ENCODE assay signal across 22 mouse cellular contexts in genomic region chr15:74225927-74226285, GRCm38 (mm10).
A peak's percentile ranks its signal among the peaks of the same experiment; 100 is the strongest.
DNase-seq lines count a peak whose midpoint lies in the region; ATAC-seq and TF ChIP-seq lines count a peak whose summit lies in the region.
"Had no signal": no experiment of that assay in that cellular context is flagged by ENCODE, and none has a peak within 500 bp of the region (broad histone marks: within the 10 kb centered on the region; RNA-seq: fewer than 3 reads in every experiment).

No protein-coding gene starts in this region.

- WGBS in forebrain, embryonic 10.5 days, result 70% methylated on average over 4 of the region's 4 CpGs
- 60% methylated on average over 4 of the region's 4 CpGs for WGBS in forebrain, embryonic 15.5 days
- 56% methylated on average over 4 of the region's 4 CpGs for WGBS in midbrain, embryonic 10.5 days
- 61% methylated on average over 4 of the region's 4 CpGs for WGBS in midbrain, postnatal 0 days
- WGBS in embryonic facial prominence, embryonic 10.5 days, result 62% methylated on average over 4 of the region's 4 CpGs
- WGBS in kidney, embryonic 14.5 days, result 62% methylated on average over 4 of the region's 4 CpGs

- no peak for DNase-seq in forebrain, embryonic 10.5 days (ENCODE audit: extremely low spot score, low spot score)
- DNase-seq in midbrain, embryonic 10.5 days (ENCODE audit: low spot score), result no peak
- no peak for DNase-seq in midbrain, postnatal 0 days (ENCODE audit: low spot score)
- DNase-seq in embryonic facial prominence, embryonic 10.5 days (ENCODE audit: low spot score), result no peak
- DNase-seq: adrenal gland, adult 2 months; adrenal gland, postnatal 10 days; adrenal gland, postnatal 25 days; B cell, adult 2 months; cerebellum, adult 11-12 months; cerebellum, adult 2 months; cerebellum, adult 9-10 months; cerebellum, postnatal 25 days had no signal

- TF ChIP-seq EP300 in ES-Bruce4 (IDR thresholded peaks at IDR 0.05; ENCODE audit: insufficient read depth, low read depth, low read length), result peak; percentile 60; the same call in 1 of the 2 replicates

- H3K4me2 ChIP-seq in forebrain, embryonic 15.5 days (replicated peaks), result no peak overlapping the region
- no peak overlapping the region for H3K4me2 ChIP-seq in midbrain, postnatal 0 days (ENCODE audit: low read depth, low read length, poor library complexity, severe bottlenecking)
- H3K4me2 ChIP-seq in kidney, embryonic 14.5 days (replicated peaks; ENCODE audit: low read depth, low read length), result no peak overlapping the region
- H3K4me2 ChIP-seq: embryonic facial prominence, embryonic 13.5 days; embryonic facial prominence, embryonic 15.5 days; forebrain, embryonic 13.5 days had no signal

- no peak for TF ChIP-seq POLR2A in ES-Bruce4 (IDR thresholded peaks at IDR 0.05; ENCODE audit: insufficient read depth, low read length)

- no peak overlapping the region for H3K9ac ChIP-seq in forebrain, embryonic 15.5 days (replicated peaks)
- H3K9ac ChIP-seq in midbrain, postnatal 0 days (replicated peaks; ENCODE audit: low read length, poor library complexity, severe bottlenecking), result no peak overlapping the region
- no peak overlapping the region for H3K9ac ChIP-seq in ES-Bruce4 (ENCODE audit: low read depth, poor library complexity, severe bottlenecking)
- H3K9ac ChIP-seq in kidney, embryonic 14.5 days (ENCODE audit: low read depth, low read length), result no peak overlapping the region
- H3K9ac ChIP-seq: embryonic facial prominence, embryonic 13.5 days; embryonic facial prominence, embryonic 15.5 days; forebrain, embryonic 13.5 days had no signal

- peaks cover 25% of the 10 kb centered on the region for H3K27me3 ChIP-seq in forebrain, embryonic 10.5 days (ENCODE audit: poor library complexity, severe bottlenecking)
- H3K27me3 ChIP-seq in forebrain, embryonic 15.5 days, result no peaks in the 10 kb centered on the region
- peaks cover 18% of the 10 kb centered on the region for H3K27me3 ChIP-seq in midbrain, embryonic 10.5 days (ENCODE audit: low read depth, poor library complexity, severe bottlenecking)
- no peaks in the 10 kb centered on the region for H3K27me3 ChIP-seq in midbrain, postnatal 0 days (ENCODE audit: insufficient read depth, low read length)
- no peaks in the 10 kb centered on the region for H3K27me3 ChIP-seq in ES-Bruce4 (ENCODE audit: control insufficient read depth, insufficient read depth, low read length, poor library complexity, severe bottlenecking)
- peaks cover 20% of the 10 kb centered on the region for H3K27me3 ChIP-seq in embryonic facial prominence, embryonic 10.5 days (replicated peaks; ENCODE audit: low read depth, poor library complexity, severe bottlenecking)
- 0 out of 2 replicates have a peak, but pooled peaks cover 2% of the 10 kb centered on the region for H3K27me3 ChIP-seq in kidney, embryonic 14.5 days (ENCODE audit: control insufficient read depth, insufficient read depth, low read length)
- H3K27me3 ChIP-seq: CH12.LX; embryonic facial prominence, embryonic 15.5 days had no signal

- no peaks in the 10 kb centered on the region for H3K36me3 ChIP-seq in forebrain, embryonic 10.5 days (replicated peaks)
- H3K36me3 ChIP-seq in forebrain, embryonic 15.5 days, result no peaks in the 10 kb centered on the region
- no peaks in the 10 kb centered on the region for H3K36me3 ChIP-seq in midbrain, embryonic 10.5 days
- H3K36me3 ChIP-seq in midbrain, postnatal 0 days (ENCODE audit: insufficient read depth, low read length), result no peaks in the 10 kb centered on the region
- H3K36me3 ChIP-seq in ES-Bruce4 (ENCODE audit: control insufficient read depth, insufficient read depth, low read length, poor library complexity, severe bottlenecking), result no peaks in the 10 kb centered on the region
- H3K36me3 ChIP-seq in embryonic facial prominence, embryonic 10.5 days (replicated peaks), result no peaks in the 10 kb centered on the region
- H3K36me3 ChIP-seq in kidney, embryonic 14.5 days (ENCODE audit: control insufficient read depth, insufficient read depth, low read length), result no peaks in the 10 kb centered on the region
- H3K36me3 ChIP-seq: embryonic facial prominence, embryonic 13.5 days; embryonic facial prominence, embryonic 15.5 days had no signal

- H3K9me3 ChIP-seq in forebrain, embryonic 10.5 days, result no peaks in the 10 kb centered on the region
- no peaks in the 10 kb centered on the region for H3K9me3 ChIP-seq in forebrain, embryonic 15.5 days
- H3K9me3 ChIP-seq in midbrain, embryonic 10.5 days (replicated peaks), result no peaks in the 10 kb centered on the region
- no peaks in the 10 kb centered on the region for H3K9me3 ChIP-seq in midbrain, postnatal 0 days (ENCODE audit: low read length)
- H3K9me3 ChIP-seq in ES-Bruce4 (replicated peaks; ENCODE audit: control insufficient read depth, insufficient read depth, low read length, poor library complexity, severe bottlenecking), result no peaks in the 10 kb centered on the region
- no peaks in the 10 kb centered on the region for H3K9me3 ChIP-seq in embryonic facial prominence, embryonic 10.5 days
- no peaks in the 10 kb centered on the region for H3K9me3 ChIP-seq in kidney, embryonic 14.5 days (ENCODE audit: control insufficient read depth, low read length)
- H3K9me3 ChIP-seq: embryonic facial prominence, embryonic 13.5 days; embryonic facial prominence, embryonic 15.5 days; forebrain, embryonic 13.5 days had no signal

- TF ChIP-seq CTCF in midbrain, postnatal 0 days (IDR thresholded peaks at IDR 0.05), result no peak
- no peak for TF ChIP-seq CTCF in ES-Bruce4 (IDR thresholded peaks at IDR 0.05; ENCODE audit: low read depth, low read length)

- no peak for ATAC-seq in forebrain, embryonic 15.5 days (replicated peaks)
- no peak for ATAC-seq in midbrain, postnatal 0 days (ENCODE audit: low FRiP score)
- ATAC-seq in kidney, embryonic 14.5 days (ENCODE audit: low FRiP score, low TSS enrichment), result no peak
- ATAC-seq: CD4-positive, CD25-positive, alpha-beta regulatory T cell, adult 4 months; forebrain, embryonic 13.5 days; forebrain, embryonic 16.5 days had no signal

- H3K4me1 ChIP-seq in forebrain, embryonic 10.5 days, result peaks cover 30% of the 10 kb centered on the region
- H3K4me1 ChIP-seq in forebrain, embryonic 15.5 days, result peaks cover 28% of the 10 kb centered on the region
- peaks cover 36% of the 10 kb centered on the region for H3K4me1 ChIP-seq in midbrain, embryonic 10.5 days
- H3K4me1 ChIP-seq in midbrain, postnatal 0 days (ENCODE audit: insufficient read depth, low read length), result 0 out of 2 replicates have a peak, but pooled peaks cover 4% of the 10 kb centered on the region
- peaks cover 39% of the 10 kb centered on the region for H3K4me1 ChIP-seq in ES-Bruce4 (ENCODE audit: control insufficient read depth, insufficient read depth, low read length)
- peaks cover 23% of the 10 kb centered on the region for H3K4me1 ChIP-seq in embryonic facial prominence, embryonic 10.5 days
- H3K4me1 ChIP-seq in kidney, embryonic 14.5 days (ENCODE audit: control insufficient read depth, insufficient read depth, low read length), result no peaks in the 10 kb centered on the region
- H3K4me1 ChIP-seq: embryonic facial prominence, embryonic 15.5 days had no signal

- H3K4me3 ChIP-seq in forebrain, embryonic 10.5 days, result no peak overlapping the region
- no peak overlapping the region for H3K4me3 ChIP-seq in forebrain, embryonic 15.5 days
- H3K4me3 ChIP-seq in midbrain, embryonic 10.5 days, result no peak overlapping the region
- H3K4me3 ChIP-seq in midbrain, postnatal 0 days (ENCODE audit: low read depth, low read length), result no peak overlapping the region
- no peak overlapping the region; the same call in 1 of the 2 replicates for H3K4me3 ChIP-seq in ES-Bruce4 (ENCODE audit: low read depth, low read length)
- H3K4me3 ChIP-seq in embryonic facial prominence, embryonic 10.5 days, result no peak overlapping the region
- H3K4me3 ChIP-seq in kidney, embryonic 14.5 days (ENCODE audit: low read length), result no peak overlapping the region
- H3K4me3 ChIP-seq: embryonic facial prominence, embryonic 13.5 days; embryonic facial prominence, embryonic 15.5 days; erythroblast, embryonic 14.5 days; forebrain, embryonic 13.5 days had no signal

- peak overlapping the region; percentile 66 for H3K27ac ChIP-seq in forebrain, embryonic 10.5 days
- no peak overlapping the region for H3K27ac ChIP-seq in forebrain, embryonic 15.5 days (replicated peaks)
- H3K27ac ChIP-seq in midbrain, embryonic 10.5 days (replicated peaks), result peak overlapping the region; percentile 76
- H3K27ac ChIP-seq in midbrain, postnatal 0 days (ENCODE audit: low read depth, low read length), result no peak overlapping the region
- H3K27ac ChIP-seq in ES-Bruce4 (ENCODE audit: insufficient read depth, low read length), result peak overlapping the region; percentile 60
- H3K27ac ChIP-seq in embryonic facial prominence, embryonic 10.5 days (replicated peaks), result peak overlapping the region; percentile 32; the same call in 1 of the 2 replicates
- no peak overlapping the region for H3K27ac ChIP-seq in kidney, embryonic 14.5 days (ENCODE audit: low read depth, low read length)
- H3K27ac ChIP-seq: embryonic facial prominence, embryonic 13.5 days; embryonic facial prominence, embryonic 15.5 days; forebrain, embryonic 13.5 days had no signal

Comparison
In these comparisons a context has a peak if more than half of its experiments do, and no peak if none do; other contexts are left out.
1. H3K27ac ChIP-seq: peak in forebrain, embryonic 10.5 days (single experiment), midbrain, embryonic 10.5 days (single experiment), ES-Bruce4 (single experiment) and embryonic facial prominence, embryonic 10.5 days (single experiment); none in forebrain, embryonic 15.5 days (single experiment), midbrain, postnatal 0 days (single experiment) and kidney, embryonic 14.5 days (single experiment).